Mouse (Mus musculus) hindbrain, postnatal 0 days (tissue): ENCODE results near the gene Atp6v0a1. TPM values are rescaled to one million over a fixed set of nuclear protein-coding genes. Genes with fewer than 3 reads are reported as not detected.

ENCODE experiments used
- ATAC-seq: fragments of 200-750 bp; cut with Nextera tagmentation; 2 replicates; pipeline ENCODE4 v1.8.0; 2017; ENCODE audit warnings: mild to moderate bottlenecking, moderate TSS enrichment, moderate library complexity
- DNase-seq: peaks from one replicate; pipeline ENCODE4 v3.0.0-alpha.2; 2015; ENCODE audit warnings: low spot score
- H3K27ac ChIP-seq: fragments of 300-500 bp; sonication (generic); 2 replicates; pipeline ENCODE4 v1.5.1; 2014; ENCODE audit warnings: mild to moderate bottlenecking
- H3K27me3 ChIP-seq: fragments of 300-500 bp; sonication (generic); 2 replicates; pipeline ENCODE4 v1.6.1; 2014; ENCODE audit warnings: low read length, mixed read lengths; ENCODE audit not compliant: insufficient read depth
- H3K36me3 ChIP-seq: fragments of 300-500 bp; sonication (generic); 2 replicates; pipeline ENCODE4 v1.6.1; 2014; ENCODE audit warnings: low read length, mixed read lengths; ENCODE audit not compliant: insufficient read depth
- H3K4me1 ChIP-seq: fragments of 300-500 bp; sonication (generic); 2 replicates; pipeline ENCODE4 v1.6.1; 2014; ENCODE audit warnings: antibody characterized with exemption, low read length, mixed read lengths; ENCODE audit not compliant: insufficient read depth
- H3K4me2 ChIP-seq: fragments of 300-500 bp; sonication (generic); 2 replicates; pipeline ENCODE4 v1.6.1; 2014; ENCODE audit warnings: low read depth, mild to moderate bottlenecking, low read length, moderate library complexity, mixed read lengths
- H3K4me3 ChIP-seq: fragments of 300-500 bp; sonication (generic); 2 replicates; pipeline ENCODE4 v1.5.1; 2014; ENCODE audit warnings: low read length
- H3K9ac ChIP-seq: fragments of 300-500 bp; sonication (generic); replicated peaks from 2 replicates; pipeline ENCODE4 v1.6.1; 2014; ENCODE audit warnings: mild to moderate bottlenecking, low read length, moderate library complexity, mixed read lengths
- H3K9me3 ChIP-seq: fragments of 300-500 bp; sonication (generic); 2 replicates; pipeline ENCODE4 v1.6.1; 2016; ENCODE audit warnings: low read length, mixed read lengths
- CTCF ChIP-seq: IDR thresholded peaks from 2 replicates; pipeline ENCODE4 v1.5.1; 2016; ENCODE audit warnings: antibody characterized with exemption, control low read depth, low read depth
- WGBS: fragments of 180-500 bp; shearing (Covaris S2); extraction: QIAGEN DNeasy Blood & Tissue Kit; methylation state at CpG from one replicate; pipeline ENCODE4 v1.1.7; 2014; 5-methylcytosine and 5-hydroxymethylcytosine counted together
- polyA plus RNA-seq: library from polyadenylated mRNA; unstranded; fragments of >200 nt; fragmentation: Nextera tagmentation; extraction: Ambion mirVana; gene quantifications from 2 replicates; pipeline ENCODE4 v1.2.1, GENCODE M21; 2015
- total RNA-seq: library from RNA; depleted of rRNA; stranded (reverse); fragments of >200 nt; gene quantifications from 2 replicates; pipeline ENCODE4 v1.2.3, GENCODE M21; 2014

The Atp6v0a1 gene
- total and polyA plus RNA-seq, 2 experiments from 2014 or later, result 181 to 213 TPM

GRCm38 (mm10) chr11:101082208-101083082 is 73.2 kb downstream of the Atp6v0a1 start, which contains the start of gene Coasy:
Gene Coasy, plus strand, starts transcription at chr11:101082565.
- H3K9me3 ChIP-seq, result no peaks in the 10 kb centered on the region
- peaks cover 22% of the 10 kb centered on the region; the same call in 1 of the 2 replicates for H3K4me1 ChIP-seq
- DNase-seq, result peak; percentile 95
- peaks cover 26% of the 10 kb centered on the region for H3K27me3 ChIP-seq
- H3K9ac ChIP-seq, result peak within 1 kb of the TSS; percentile 90
- peak within 1 kb of the TSS; percentile 75 for H3K4me3 ChIP-seq
- H3K36me3 ChIP-seq, result no peaks in the 10 kb centered on the region
- H3K27ac ChIP-seq, result peak within 1 kb of the TSS; percentile 94
- peak; percentile 90 for ATAC-seq
- under 1% methylated on average over 51 of the region's 51 CpGs for WGBS
- TF ChIP-seq CTCF, result peak; percentile 68
- peak within 1 kb of the TSS; percentile 100 for H3K4me2 ChIP-seq

GRCm38 (mm10) chr11:101083083-101083697 is 73.9 kb downstream of the Atp6v0a1 start:
- DNase-seq (no peak), ATAC-seq (no peak)
- no peak for TF ChIP-seq CTCF
- peak overlapping the region; percentile 90 for H3K9ac ChIP-seq
- H3K9me3 ChIP-seq, result no peaks in the 10 kb centered on the region
- H3K27ac ChIP-seq, result peak overlapping the region; percentile 94
- no peaks in the 10 kb centered on the region for H3K36me3 ChIP-seq
- 31% methylated on average over 19 of the region's 19 CpGs for WGBS
- H3K4me1 ChIP-seq, result peaks cover 27% of the 10 kb centered on the region
- H3K4me3 ChIP-seq, result peak overlapping the region; percentile 75
- peak overlapping the region; percentile 100 for H3K4me2 ChIP-seq
- peaks cover 18% of the 10 kb centered on the region for H3K27me3 ChIP-seq

- WGBS, result 80% methylated on average over 14 of the region's 14 CpGs
- H3K27ac ChIP-seq, result no peak overlapping the region
- no peak overlapping the region for H3K4me2 ChIP-seq
- no peaks in the 10 kb centered on the region for H3K9me3 ChIP-seq
- H3K36me3 ChIP-seq, result peaks cover 9% of the 10 kb centered on the region; the same call in 1 of the 2 replicates
- peaks cover 27% of the 10 kb centered on the region for H3K4me1 ChIP-seq
- H3K4me3 ChIP-seq, result no peak overlapping the region
- H3K9ac ChIP-seq, result no peak overlapping the region
- H3K27me3 ChIP-seq, result peaks cover 8% of the 10 kb centered on the region
- DNase-seq (no peak), ATAC-seq (no peak)
- no peak for TF ChIP-seq CTCF
Measured at GRCm38 (mm10) chr11:101084246-101084645, 75.0 kb downstream of the Atp6v0a1 start.

- DNase-seq (no peak), ATAC-seq (no peak)
- H3K9ac ChIP-seq, result no peak overlapping the region
- H3K27ac ChIP-seq, result no peak overlapping the region
- TF ChIP-seq CTCF, result no peak
- H3K36me3 ChIP-seq, result peaks cover 15% of the 10 kb centered on the region; the same call in 1 of the 2 replicates
- H3K4me1 ChIP-seq, result peaks cover 27% of the 10 kb centered on the region
- H3K27me3 ChIP-seq, result peaks cover 2% of the 10 kb centered on the region; the same call in 1 of the 2 replicates
- 93% methylated on average over 12 of the region's 12 CpGs for WGBS
- H3K4me2 ChIP-seq, result no peak overlapping the region
- no peak overlapping the region for H3K4me3 ChIP-seq
- H3K9me3 ChIP-seq, result no peaks in the 10 kb centered on the region
Measured at GRCm38 (mm10) chr11:101084811-101085210, 75.6 kb downstream of the Atp6v0a1 start.

GRCm38 (mm10) chr11:101085617-101086322 is 76.5 kb downstream of the Atp6v0a1 start:
- Histone ChIP-seq H3K4me1 (peaks cover 27% of the 10 kb centered on the region), H3K4me2 (peak overlapping the region; percentile 98; the same call in 1 of the 2 replicates), H3K9me3 (no peaks in the 10 kb centered on the region), H3K36me3 (peaks cover 24% of the 10 kb centered on the region; the same call in 1 of the 2 replicates), H3K27me3 (no peaks in the 10 kb centered on the region), H3K27ac (peak overlapping the region; percentile 91; the same call in 1 of the 2 replicates), H3K4me3 (no peak overlapping the region), H3K9ac (no peak overlapping the region)
- no peak for TF ChIP-seq CTCF
- DNase-seq (no peak), ATAC-seq (no peak)
- WGBS, result 93% methylated on average over 18 of the region's 18 CpGs

- no peaks in the 10 kb centered on the region for H3K27me3 ChIP-seq
- ATAC-seq (no peak), DNase-seq (peak; percentile 33)
- H3K27ac ChIP-seq, result peak overlapping the region; percentile 91
- peaks cover 30% of the 10 kb centered on the region for H3K36me3 ChIP-seq
- peaks cover 27% of the 10 kb centered on the region for H3K4me1 ChIP-seq
- 66% methylated on average over 6 of the region's 6 CpGs for WGBS
- peak overlapping the region; percentile 92; the same call in 1 of the 2 replicates for H3K9ac ChIP-seq
- peak overlapping the region; percentile 98 for H3K4me2 ChIP-seq
- no peaks in the 10 kb centered on the region for H3K9me3 ChIP-seq
- TF ChIP-seq CTCF, result no peak
- peak overlapping the region; percentile 75; the same call in 1 of the 2 replicates for H3K4me3 ChIP-seq
Measured at GRCm38 (mm10) chr11:101086323-101086674, 77.0 kb downstream of the Atp6v0a1 start.
